Mouse (Mus musculus) spleen, adult 18-20 months (tissue): Measurements from ENCODE around the gene Sp100.
"Not testable (repeated sequence)": the region's sequence is repeated elsewhere in the genome, so short reads cannot be mapped to it uniquely, and the experiment has no call there.

Experiments used
- DNase-seq, 2 experiments: peaks; one replicate each; pipeline ENCODE4 v3.0.0; 2022; ENCODE audit warnings: mixed read lengths in 2 of 2

Gene Sp100

GRCm38 (mm10) chr1:85649881-85650280 lies at the start of gene Sp100:
Gene Sp100 (plus strand): TSS chr1:85649988.
- DNase-seq = peak; percentile 45 to 49

GRCm38 (mm10) chr1:85600078-85600477 lies 49.7 kb upstream of the Sp100 start, which contains the start of gene Sp140:
Gene Sp140 (plus strand): TSS chr1:85600378.
- DNase-seq = not testable (repeated sequence)

GRCm38 (mm10) chr1:85600794-85601193 lies 49.0 kb upstream of the Sp100 start:
- peak; percentile 62 to 71 for DNase-seq

- not testable (repeated sequence) for DNase-seq
Measured at GRCm38 (mm10) chr1:85604341-85604740, 45.4 kb upstream of the Sp100 start.

- DNase-seq = not testable (repeated sequence)
Measured at GRCm38 (mm10) chr1:85608361-85608760, 41.4 kb upstream of the Sp100 start.

DNA sequence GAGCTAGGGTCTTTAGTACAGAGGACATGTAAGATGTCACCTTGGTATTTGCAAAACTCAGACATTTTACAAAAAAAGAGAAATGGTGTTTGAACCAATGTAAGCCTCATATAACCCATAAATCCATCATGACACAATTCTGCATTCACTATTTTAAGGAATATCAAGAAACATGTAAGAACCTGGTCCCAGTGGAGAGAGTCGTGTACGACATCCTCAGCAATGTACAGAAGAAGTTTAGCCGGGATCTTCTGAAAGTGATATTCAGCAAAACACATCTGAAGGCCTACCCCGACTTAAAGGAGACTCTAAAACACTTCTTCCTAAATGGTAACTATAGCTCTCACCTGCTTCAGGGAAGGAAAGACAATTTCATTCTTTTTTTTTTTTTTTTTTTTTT lies 39.2 kb upstream of the Sp100 start:
- DNase-seq = not testable (repeated sequence)

GRCm38 (mm10) chr1:85615096-85615495 lies 34.7 kb upstream of the Sp100 start:
- DNase-seq = not testable (repeated sequence)

- not testable (repeated sequence) for DNase-seq
Measured at GRCm38 (mm10) chr1:85615819-85616218, 34.0 kb upstream of the Sp100 start.

- not testable (repeated sequence) for DNase-seq
Measured at GRCm38 (mm10) chr1:85617161-85617560, 32.6 kb upstream of the Sp100 start.

DNA sequence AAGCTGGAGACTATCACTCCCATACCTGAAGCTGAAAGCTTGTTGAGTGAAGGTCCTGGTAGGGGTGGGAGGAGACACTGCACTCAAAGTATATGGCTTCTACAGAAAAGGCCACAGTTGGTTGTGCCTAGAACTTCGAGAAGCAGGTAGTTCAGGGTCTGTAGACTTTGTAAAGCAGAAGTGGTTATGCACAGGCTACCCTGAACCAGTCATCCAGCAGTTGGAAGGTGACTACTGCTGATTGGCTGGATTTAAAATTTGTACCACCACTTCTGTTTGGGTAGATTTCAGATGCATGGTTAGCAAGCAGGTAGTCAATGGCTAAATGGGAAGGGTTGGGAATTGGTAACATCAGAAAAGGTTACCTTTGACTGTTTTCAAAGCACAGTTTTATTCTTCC lies 31.1 kb upstream of the Sp100 start:
- DNase-seq = not testable (repeated sequence)

- DNase-seq = not testable (repeated sequence)
Measured at GRCm38 (mm10) chr1:85636936-85637335, 12.9 kb upstream of the Sp100 start.

DNA sequence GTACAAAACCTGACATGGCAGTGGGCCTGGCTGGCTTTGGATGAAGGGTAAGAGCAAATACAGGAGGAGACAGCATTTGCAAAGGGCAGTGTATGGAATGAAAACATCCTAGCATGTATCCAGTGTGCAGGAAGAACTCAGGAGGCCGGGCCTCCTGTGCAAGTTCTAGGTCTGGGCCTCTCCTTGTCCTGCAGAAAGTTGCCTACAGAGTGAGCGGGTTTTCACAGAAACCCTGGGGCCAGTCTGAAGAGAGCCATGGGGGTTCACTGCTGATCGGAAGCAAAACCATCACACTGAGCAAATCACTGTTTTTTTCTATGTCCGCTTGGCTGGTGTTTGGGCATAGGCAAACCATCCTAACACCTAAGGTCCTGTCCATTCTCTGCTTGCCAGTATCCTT lies 11.6 kb upstream of the Sp100 start:
- DNase-seq = peak in 1 of 2 experiments; percentile 22

- not testable (repeated sequence) for DNase-seq
Measured at GRCm38 (mm10) chr1:85650524-85650923, 736 bp downstream of the Sp100 start.

DNA sequence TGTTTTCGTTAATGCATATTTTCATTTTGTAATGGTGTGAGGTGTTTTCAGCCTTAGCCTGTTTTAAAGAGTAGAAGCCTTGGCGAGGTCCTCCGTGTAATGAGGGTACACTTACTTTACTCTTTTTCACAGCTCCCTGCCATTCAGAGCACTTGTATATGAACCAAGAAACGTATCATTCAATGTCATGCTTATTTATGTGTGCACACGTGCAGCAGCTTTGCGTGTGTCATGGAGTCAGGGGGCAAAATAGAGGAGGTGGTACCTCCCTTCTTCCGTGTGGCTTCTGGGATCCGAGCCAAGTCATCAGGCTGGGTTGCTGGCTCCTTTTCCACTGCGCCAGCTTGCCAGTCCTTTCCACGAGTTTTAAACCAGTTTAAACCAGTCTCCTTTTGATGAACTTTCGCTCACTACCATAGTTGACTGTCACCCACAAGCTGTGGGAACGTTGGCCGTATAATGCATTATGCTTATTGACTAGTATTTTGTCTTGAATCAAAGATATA lies 2.0 kb downstream of the Sp100 start:
- peak in 1 of 2 experiments; percentile 19 for DNase-seq

DNA sequence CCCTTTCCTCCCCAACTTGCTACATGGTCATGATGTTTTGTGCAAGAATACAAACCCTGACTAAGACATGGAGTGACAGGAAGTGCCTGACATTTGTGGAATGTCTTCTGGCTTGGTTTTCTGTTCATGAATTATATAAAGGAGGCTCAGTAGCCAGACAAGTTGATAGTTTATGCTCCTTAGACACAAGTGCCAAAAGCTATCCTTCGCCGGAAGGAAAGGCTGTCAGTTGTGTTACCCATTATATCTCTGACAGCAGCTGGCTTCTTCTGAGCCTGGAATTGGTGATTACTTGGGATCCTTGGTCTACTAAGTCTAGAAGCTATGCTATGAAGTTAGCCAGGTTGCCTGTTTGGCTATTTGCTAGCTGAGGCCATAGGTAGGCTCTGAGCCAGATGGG lies 7.4 kb downstream of the Sp100 start:
- not testable (repeated sequence) for DNase-seq

DNA sequence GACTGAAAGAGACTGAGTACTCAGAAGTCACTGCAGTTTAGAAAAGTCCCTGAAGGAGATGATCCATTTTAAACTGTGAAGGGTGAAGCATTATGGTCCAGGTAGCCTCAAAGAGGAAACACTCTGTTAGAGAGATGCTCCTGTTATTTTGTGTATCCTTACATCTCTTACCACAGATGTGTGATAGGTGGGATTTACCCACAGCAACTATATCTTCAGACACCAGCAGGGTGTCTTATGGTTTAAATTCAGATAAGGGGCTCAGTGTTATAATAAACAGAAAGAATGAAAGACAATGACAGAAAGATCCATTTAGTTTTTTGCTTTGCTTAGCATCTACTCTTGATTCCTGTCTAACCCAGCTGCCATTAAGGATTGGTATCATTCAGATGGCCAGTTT lies 14.5 kb downstream of the Sp100 start:
- no peak for DNase-seq

- DNase-seq = no peak
Measured at GRCm38 (mm10) chr1:85680226-85680625, 30.4 kb downstream of the Sp100 start.

DNA sequence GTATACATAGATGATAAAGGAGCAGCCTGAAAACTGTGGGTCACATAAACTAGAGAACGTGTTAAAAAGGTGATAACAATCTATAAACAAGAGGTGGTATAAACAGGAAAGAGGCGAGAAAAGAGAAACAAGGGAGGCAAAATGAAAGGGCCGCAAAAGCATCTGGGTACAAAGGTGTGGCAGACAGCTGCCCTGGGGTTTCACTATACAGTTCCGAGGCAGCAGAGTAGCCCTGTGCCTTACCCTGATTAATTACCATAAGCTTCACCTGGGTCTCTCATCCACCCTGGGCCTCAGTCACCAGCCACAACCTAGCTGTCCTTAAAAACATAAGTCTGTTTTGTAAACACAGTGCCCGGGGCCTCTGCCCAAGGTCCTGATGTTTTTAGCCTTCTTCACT lies 36.9 kb downstream of the Sp100 start:
- no peak for DNase-seq

- peak; percentile 34 to 40 for DNase-seq
Measured at GRCm38 (mm10) chr1:85687346-85687745, 37.6 kb downstream of the Sp100 start.

DNA sequence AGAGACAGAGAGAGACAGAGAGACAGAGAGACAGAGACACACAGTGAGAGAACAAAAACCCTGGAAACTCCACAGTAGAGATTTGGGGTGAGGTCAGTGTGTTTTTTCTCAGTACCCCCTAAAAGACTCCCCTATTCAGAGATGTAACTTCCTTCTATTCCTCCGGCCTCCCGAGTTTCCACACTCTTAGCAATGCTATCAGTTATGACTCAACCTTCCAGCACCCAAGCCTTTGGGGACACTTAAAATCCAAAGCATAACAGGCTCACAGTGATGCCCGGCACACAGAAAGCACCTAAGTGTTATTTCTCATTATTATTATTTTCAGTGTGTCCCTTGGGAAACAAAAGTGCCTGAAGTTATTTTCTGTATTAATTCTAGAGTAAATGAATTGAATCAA lies 40.8 kb downstream of the Sp100 start:
- no peak for DNase-seq

- no peak for DNase-seq
Measured at GRCm38 (mm10) chr1:85692281-85692680, 42.5 kb downstream of the Sp100 start.

- DNase-seq = no peak
Measured at GRCm38 (mm10) chr1:85693280-85693679, 43.5 kb downstream of the Sp100 start.

DNA sequence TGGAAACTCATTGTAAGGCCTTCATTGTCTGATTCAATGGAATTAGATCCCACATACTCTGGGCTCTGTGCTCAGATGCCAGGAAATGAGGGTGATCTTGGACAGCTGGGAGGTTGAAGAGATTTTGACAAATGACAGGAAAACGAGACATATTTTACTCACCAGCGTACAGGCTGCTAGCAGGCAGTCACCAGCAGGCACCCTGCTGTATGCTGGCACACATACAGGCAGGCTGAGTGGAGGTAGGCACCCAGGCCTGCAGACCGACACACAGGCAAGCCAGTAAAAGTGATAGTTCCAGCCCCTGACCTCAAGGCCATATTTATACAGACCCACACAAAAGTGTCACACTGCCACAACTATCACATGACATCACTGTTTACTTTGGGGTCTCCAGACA lies 45.9 kb downstream of the Sp100 start:
- no peak for DNase-seq

- no peak for DNase-seq
Measured at GRCm38 (mm10) chr1:85697721-85698493, 48.1 kb downstream of the Sp100 start.
